Mouse (Mus musculus) forebrain, embryonic 13.5 days (tissue): ENCODE measurements at regions not wholly inside any gene's neighbourhood (a gene's known extent, or its start where the extent isn't known, plus 50 kb on each side); places are given as distances from the start of the nearest gene placed in this dataset.

Experiments
- ATAC-seq: fragments of 200-750 bp; cut with Nextera tagmentation; 2 replicates; pipeline ENCODE4 v1.8.0; 2017
- H3K27ac ChIP-seq: fragments of 300-500 bp; sonication (generic); 2 replicates; pipeline ENCODE4 v1.5.1; 2015; ENCODE audit warnings: inconsistent platforms, mild to moderate bottlenecking, moderate library complexity
- H3K27me3 ChIP-seq: fragments of 300-500 bp; sonication (generic); 2 replicates; pipeline ENCODE4 v1.6.1; 2015; ENCODE audit warnings: mild to moderate bottlenecking, inconsistent platforms
- H3K36me3 ChIP-seq: fragments of 300-500 bp; sonication (generic); 2 replicates; pipeline ENCODE4 v1.6.1; 2015; ENCODE audit warnings: mild to moderate bottlenecking, inconsistent platforms; ENCODE audit not compliant: poor library complexity, severe bottlenecking
- H3K4me1 ChIP-seq: fragments of 300-500 bp; sonication (generic); 2 replicates; pipeline ENCODE4 v1.6.1; 2015; ENCODE audit warnings: inconsistent platforms
- H3K4me2 ChIP-seq: fragments of 300-500 bp; sonication (generic); 2 replicates; pipeline ENCODE4 v1.6.1; 2015; ENCODE audit warnings: inconsistent platforms, mild to moderate bottlenecking, moderate library complexity
- H3K4me3 ChIP-seq: fragments of 300-500 bp; sonication (generic); 2 replicates; pipeline ENCODE4 v1.5.1; 2015; ENCODE audit warnings: mild to moderate bottlenecking, inconsistent platforms
- H3K9ac ChIP-seq: fragments of 300-500 bp; sonication (generic); 2 replicates; pipeline ENCODE4 v1.6.1; 2015; ENCODE audit warnings: mild to moderate bottlenecking, inconsistent platforms
- H3K9me3 ChIP-seq: fragments of 300-500 bp; sonication (generic); replicated peaks from 2 replicates; pipeline ENCODE4 v1.6.1; 2016; ENCODE audit warnings: inconsistent platforms
- WGBS: fragments of 180-500 bp; shearing (Covaris S2); methylation state at CpG from one replicate; pipeline ENCODE4 v1.1.7; 2015; 5-methylcytosine and 5-hydroxymethylcytosine counted together

DNA sequence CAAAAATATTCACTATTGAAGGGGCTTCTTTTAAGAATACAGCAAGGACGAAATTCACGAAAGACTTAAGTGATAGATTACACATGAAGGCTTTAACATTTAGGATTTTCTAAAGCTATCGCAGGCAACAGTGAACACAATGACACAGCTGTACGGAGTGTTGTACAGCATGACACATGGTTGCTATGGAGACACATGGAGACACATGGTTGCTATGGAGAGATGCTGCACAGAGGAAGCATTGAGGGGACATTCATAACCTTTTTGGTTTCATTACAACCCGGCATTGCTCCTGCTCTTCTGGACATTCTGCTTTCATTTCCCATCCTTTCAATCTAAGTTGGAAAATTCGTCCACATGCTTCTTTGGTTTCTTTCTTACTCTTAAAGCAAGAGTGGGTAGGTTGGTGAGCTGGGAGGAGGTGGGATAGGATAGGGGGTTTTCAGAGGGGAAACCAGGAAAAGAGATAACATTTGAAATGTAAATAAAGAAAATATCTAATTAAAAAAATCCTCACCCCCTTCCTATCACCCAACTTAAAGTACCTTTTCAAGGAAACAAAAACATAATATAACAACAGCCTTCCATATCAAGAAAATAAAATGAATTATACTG is 307.2 kb downstream of the Crisp4 start:
- H3K4me3 ChIP-seq = no peak overlapping the region
- H3K4me2 ChIP-seq = no peak overlapping the region
- no peak overlapping the region for H3K27ac ChIP-seq
- no peaks in the 10 kb centered on the region for H3K27me3 ChIP-seq
- H3K9me3 ChIP-seq = no peaks in the 10 kb centered on the region
- H3K9ac ChIP-seq = no peak overlapping the region
- H3K36me3 ChIP-seq = no peaks in the 10 kb centered on the region
- H3K4me1 ChIP-seq = no peaks in the 10 kb centered on the region
- peak; percentile 98 for ATAC-seq
- 42% methylated on average over 6 of the region's 6 CpGs for WGBS

DNA sequence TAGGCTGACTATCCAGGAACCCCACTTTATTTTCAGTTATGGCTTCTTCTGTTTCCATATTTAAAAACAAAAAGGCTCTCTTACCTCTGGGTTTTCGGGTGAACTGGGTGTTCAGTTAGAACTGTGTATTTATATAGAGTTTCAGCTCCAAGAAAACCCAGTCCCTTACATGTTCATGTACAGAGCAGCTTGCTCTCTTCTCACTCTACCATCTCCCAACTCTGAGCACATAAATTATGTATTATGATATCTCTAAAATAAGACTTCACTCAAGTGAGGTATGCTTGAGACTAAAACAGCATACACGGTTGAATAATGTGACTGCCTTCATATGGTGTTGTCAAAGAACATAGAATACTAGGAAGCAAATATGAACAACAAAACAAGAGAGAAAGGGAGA is 319.8 kb downstream of the Crisp4 start:
- no peak overlapping the region for H3K4me2 ChIP-seq
- H3K36me3 ChIP-seq = no peaks in the 10 kb centered on the region
- no peaks in the 10 kb centered on the region for H3K9me3 ChIP-seq
- ATAC-seq = no peak
- no peak overlapping the region for H3K9ac ChIP-seq
- no peak overlapping the region for H3K27ac ChIP-seq
- 95% methylated on average over 2 of the region's 2 CpGs for WGBS
- no peaks in the 10 kb centered on the region for H3K27me3 ChIP-seq
- H3K4me1 ChIP-seq = no peaks in the 10 kb centered on the region
- no peak overlapping the region for H3K4me3 ChIP-seq
